Mouse (Mus musculus) fat pad, adult 2 months (tissue): ENCODE results near the gene Olfr871.
"Not testable (repeated sequence)": the region's sequence is repeated elsewhere in the genome, so short reads cannot be mapped to it uniquely, and the experiment has no call there.

Experiments
- DNase-seq: peaks from one replicate; pipeline ENCODE4 v3.0.0-alpha.2; 2011; ENCODE audit warnings: low read depth, low spot score; ENCODE audit errors: extremely low read depth

Gene Olfr871

DNA sequence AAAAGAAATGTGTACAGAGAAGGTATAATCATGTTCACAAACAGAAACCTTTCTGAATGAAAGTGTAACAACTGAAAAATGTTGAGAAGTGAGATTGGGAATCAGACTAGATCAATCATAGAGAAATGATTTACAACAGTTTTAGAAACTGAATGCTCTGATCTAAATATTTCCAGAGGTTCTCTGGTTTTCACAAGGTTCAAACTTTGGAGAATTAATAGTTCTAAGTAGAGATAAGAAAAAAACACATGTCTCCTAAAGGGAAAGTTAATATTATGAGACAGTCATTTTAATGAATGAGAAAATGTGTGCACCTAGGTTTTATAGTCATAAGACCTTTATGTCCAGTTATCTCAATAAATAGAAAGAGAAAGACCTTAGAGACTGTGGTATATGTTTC is at the start of gene Olfr871:
TSS of gene Olfr871 (plus strand) at position 301 of the 400 bp plus-strand sequence.
- no peak for DNase-seq

DNA sequence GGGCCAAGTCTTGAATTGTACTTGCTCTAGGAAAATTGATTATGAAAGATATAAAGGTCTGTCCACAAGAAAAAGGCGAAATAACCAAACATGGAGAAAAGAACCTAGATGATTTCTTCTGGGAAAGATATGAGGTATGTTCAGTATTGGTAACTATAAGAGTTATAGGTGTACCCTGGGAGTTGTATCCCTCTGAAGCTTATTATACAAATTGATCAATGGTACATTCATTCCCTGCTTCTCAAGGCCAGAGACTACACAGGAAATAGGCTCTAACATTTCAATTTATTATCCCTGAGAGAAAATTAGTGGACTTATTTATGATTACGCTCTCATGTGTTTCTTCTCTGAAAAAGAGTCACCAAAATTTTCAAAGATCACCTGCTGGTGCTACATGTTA is 38.0 kb upstream of the Olfr871 start, which contains the start of gene Olfr870:
TSS of gene Olfr870 (minus strand) at position 101 of the 400 bp plus-strand sequence.
- DNase-seq = no peak

DNA sequence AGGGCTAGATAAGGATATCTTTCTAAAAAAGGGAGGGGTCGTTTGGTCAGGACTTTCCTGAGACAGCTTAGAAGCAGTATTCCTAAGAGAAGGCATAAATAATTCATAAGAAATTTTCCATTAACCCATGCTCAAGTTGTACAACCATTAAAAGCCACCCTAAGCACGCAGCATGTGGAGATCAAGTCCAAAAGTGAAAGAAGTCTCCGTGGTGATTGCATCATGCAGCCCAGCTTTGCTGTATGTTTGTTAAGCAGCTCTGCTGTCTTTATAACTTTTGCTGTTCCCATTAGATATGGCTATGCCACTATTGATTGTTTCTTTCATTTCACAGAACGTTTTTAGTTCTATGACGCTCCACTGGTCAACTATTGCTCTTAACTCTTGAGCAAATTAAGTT is 32.5 kb upstream of the Olfr871 start:
- no peak for DNase-seq

DNA sequence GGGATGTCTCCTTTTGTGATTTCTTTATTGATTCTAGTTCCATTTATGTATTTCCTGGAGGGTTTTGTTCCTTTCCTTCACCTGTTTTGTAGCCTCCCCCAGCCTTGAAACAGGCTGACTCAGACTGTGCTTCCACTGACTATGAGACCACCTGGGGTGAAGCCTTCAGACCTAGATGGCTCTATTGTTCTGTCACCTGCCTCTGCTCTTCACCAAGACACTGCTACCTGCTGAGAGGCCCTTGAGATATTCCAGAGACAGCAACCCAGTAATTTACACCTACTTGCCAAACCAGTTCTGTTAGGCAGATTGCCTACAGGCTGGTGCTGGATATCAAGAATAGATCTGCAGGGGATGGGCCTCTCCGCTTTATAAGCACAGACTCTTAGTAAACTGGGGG is 9.9 kb upstream of the Olfr871 start:
- DNase-seq = no peak

DNA sequence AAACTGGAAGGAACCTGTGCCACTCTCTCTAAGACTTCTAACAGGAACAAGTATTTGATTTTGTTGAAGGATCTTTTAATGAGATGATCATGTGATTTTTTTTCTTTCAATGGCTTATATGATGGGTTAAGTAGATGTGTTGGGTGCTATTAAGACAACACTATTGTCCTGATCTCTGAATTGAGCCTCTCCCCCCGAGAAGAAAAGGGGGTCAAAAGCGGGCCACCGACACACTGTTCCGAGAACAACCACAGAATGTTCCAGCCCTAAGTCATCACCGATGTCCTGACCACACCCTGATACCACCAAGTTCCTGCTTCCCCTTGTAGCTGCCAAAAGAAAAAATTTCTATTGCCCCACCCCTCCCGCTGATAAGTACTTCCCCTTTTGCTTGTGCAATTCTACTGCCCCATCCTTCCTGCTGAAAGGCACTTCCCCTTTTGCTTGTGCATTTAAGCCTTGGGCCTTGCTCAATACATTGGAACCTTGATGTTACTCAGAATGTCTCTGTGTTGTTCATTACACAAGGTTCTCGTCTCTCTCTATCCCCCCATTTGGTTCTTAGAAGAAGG is 8.5 kb upstream of the Olfr871 start:
- not testable (repeated sequence) for DNase-seq

DNA sequence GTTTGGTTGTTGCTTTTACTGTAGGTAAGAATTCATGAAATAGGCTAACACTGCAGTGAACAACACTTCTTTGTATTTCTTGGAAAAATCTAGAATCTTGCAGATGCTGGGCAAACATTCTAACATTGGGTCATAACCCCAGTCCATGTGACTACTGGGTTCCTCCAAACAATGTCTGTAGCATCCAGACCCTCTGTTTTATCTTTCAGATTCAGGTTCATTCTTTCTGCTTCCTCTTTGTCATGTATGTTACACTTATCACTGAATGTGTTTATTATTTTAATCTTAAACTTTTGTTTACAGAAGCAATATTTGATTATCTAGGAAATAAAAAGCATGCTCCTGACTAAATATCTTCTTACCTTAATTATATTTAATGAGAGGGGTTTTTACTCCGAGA is 1.2 kb upstream of the Olfr871 start:
- DNase-seq = no peak

DNA sequence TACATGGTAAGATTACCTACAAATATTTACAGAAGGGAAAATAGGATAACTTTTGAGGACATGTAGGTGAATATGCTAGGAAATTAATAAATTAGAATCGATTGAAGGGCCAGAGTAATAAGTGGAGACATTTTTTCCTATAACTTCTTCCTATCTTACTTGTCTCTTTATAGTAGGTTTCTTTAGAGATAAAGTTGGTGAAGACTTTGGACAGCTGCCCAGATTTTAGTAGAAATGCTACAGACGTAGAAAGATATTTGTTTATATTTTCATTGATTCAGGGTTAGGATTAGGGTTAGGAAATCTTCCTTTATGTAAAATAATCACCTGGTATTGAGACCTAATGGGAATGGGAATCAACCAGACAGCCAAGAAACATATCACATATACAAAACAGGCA is 530 bp upstream of the Olfr871 start:
- no peak for DNase-seq

DNA sequence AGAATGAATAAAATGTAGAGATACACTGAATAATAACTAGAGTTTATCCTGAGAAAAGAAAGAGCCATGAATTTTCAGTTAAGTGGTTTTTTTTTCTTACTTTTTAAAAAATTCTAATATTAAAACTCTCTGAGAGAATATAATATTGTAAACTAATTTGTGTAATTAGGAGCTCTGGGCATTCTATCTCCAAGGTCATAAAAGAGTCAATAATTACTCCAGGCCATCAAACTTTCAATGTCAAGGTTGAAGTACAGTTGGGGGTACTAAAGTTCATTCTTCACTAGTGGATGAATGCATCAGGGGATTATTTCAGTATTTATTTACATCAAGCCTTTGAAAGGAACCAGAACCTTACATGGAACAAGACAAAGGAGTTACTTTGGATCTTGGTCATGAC is 24.8 kb downstream of the Olfr871 start, which contains the start of gene Olfr872:
TSS of gene Olfr872 (plus strand) at position 301 of the 400 bp plus-strand sequence.
- DNase-seq = no peak

DNA sequence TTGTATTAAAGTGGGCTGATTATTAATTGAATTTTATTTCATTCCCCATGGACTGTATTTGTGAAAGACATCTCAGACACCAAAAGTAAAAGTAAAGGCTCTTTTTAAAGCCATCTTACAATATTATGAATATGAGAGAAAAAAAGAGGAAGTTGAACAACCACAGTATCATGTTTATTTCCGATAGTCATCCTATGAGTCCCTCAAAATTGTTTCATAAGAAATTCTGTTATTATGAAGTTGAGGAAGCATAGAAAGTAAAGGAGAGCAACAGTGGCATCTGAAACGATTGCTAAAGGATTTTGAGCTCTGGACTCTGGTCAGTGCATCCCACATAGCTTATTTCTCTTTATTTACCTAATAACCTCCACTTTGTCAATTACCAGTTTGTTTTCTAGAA is 25.4 kb downstream of the Olfr871 start:
- DNase-seq = no peak
